Mouse (Mus musculus): ENCODE data around the gene Rpsa. TPM values are rescaled to one million over a fixed set of nuclear protein-coding genes. Genes with fewer than 3 reads are reported as not detected.

The Rpsa gene
- total and polyA plus RNA-seq, 3 experiments: 726 to 4,532 (median 1,827) TPM

- TF ChIP-seq EP300 (IDR thresholded peaks at IDR 0.05; ENCODE audit: low read depth in 1 of 2, low read length in 2 of 2) (peak; percentile 82 to 92), ELF1 (IDR thresholded peaks at IDR 0.05; ENCODE audit: low read depth, low read length) (no peak), MYC (IDR thresholded peaks at IDR 0.05; ENCODE audit: low read depth, low read length) (peak; percentile 46; the same call in 1 of the 2 replicates), CHD2 (IDR thresholded peaks at IDR 0.05; ENCODE audit: low read length) (peak; percentile 61; the same call in 1 of the 2 replicates), ETS1 (IDR thresholded peaks at IDR 0.05; ENCODE audit: low read depth, low read length) (peak; percentile 90), ZMIZ1 (IDR thresholded peaks at IDR 0.05; ENCODE audit: low read depth, low read length) (0 out of 2 replicates have a peak, but pooled peaks have one; percentile 56), ZNF384 (IDR thresholded peaks at IDR 0.05; ENCODE audit: low read depth, low read length) (peak; percentile 54; the same call in 1 of the 2 replicates), GABPA (IDR thresholded peaks at IDR 0.05; ENCODE audit: low read depth, low read length) (no peak), TBP (IDR thresholded peaks at IDR 0.05; ENCODE audit: low read depth, low read length) (peak; percentile 44; the same call in 1 of the 2 replicates), MXI1 (IDR thresholded peaks at IDR 0.05; ENCODE audit: low read depth, low read length) (peak; percentile 74), NRF1 (IDR thresholded peaks at IDR 0.05; ENCODE audit: insufficient read depth, low read depth, low read length, poor library complexity, severe bottlenecking) (no peak), TCF12 (IDR thresholded peaks at IDR 0.05; ENCODE audit: low read depth, low read length) (peak; percentile 93), RCOR1 (IDR thresholded peaks at IDR 0.05; ENCODE audit: low read depth, low read length) (peak; percentile 67; the same call in 1 of the 2 replicates), UBTF (IDR thresholded peaks at IDR 0.05; ENCODE audit: borderline replicate concordance, insufficient read depth, low read depth, low read length) (no peak)
Observed at GRCm38 (mm10) chr9:120112472-120112871, 15.0 kb upstream of the Rpsa start (continued).

- H3K27ac ChIP-seq (ENCODE audit: control insufficient read depth, low read depth, low read length): peak overlapping the region; percentile 97
- H3K79me2 ChIP-seq (ENCODE audit: control insufficient read depth, insufficient read depth, low read length, poor library complexity): peaks cover 43% of the 10 kb centered on the region
- no peaks in the 10 kb centered on the region for H3K9me3 ChIP-seq (replicated peaks; ENCODE audit: insufficient read depth, low read length)
- H3K4me1 ChIP-seq (ENCODE audit: control insufficient read depth in 1 of 2, insufficient read depth in 2 of 2, low read length in 2 of 2): peaks cover 21 to 43% of the 10 kb centered on the region in 2 experiments
- no peak for DNase-seq (ENCODE audit: low read depth, low spot score)
- TF ChIP-seq TCF12 (IDR thresholded peaks at IDR 0.05; ENCODE audit: low read depth, low read length): 0 out of 2 replicates have a peak, but pooled peaks have one; percentile 40
- TF ChIP-seq MAX (IDR thresholded peaks at IDR 0.05; ENCODE audit: low read length): no peak
- 0 out of 2 replicates have a peak, but pooled peaks have one; percentile 17 for TF ChIP-seq GATA1 (IDR thresholded peaks at IDR 0.05; ENCODE audit: low read depth, low read length)
- no peak for TF ChIP-seq CHD1 (IDR thresholded peaks at IDR 0.05; ENCODE audit: low read depth, low read length)
- TF ChIP-seq POLR2AphosphoS2 (IDR thresholded peaks at IDR 0.05; ENCODE audit: low read length): no peak
- TF ChIP-seq ZNF384 (IDR thresholded peaks at IDR 0.05; ENCODE audit: low read depth, low read length): 0 out of 2 replicates have a peak, but pooled peaks have one; percentile 43
- H3K4me3 ChIP-seq (ENCODE audit: control insufficient read depth in 1 of 2, insufficient read depth in 1 of 2, low read depth in 2 of 2, low read length in 2 of 2): no peak overlapping the region
- H3K27me3 ChIP-seq (ENCODE audit: control insufficient read depth in 1 of 2, insufficient read depth in 2 of 2, low read length in 2 of 2): no peaks in the 10 kb centered on the region
- H3K36me3 ChIP-seq (ENCODE audit: control insufficient read depth in 1 of 2, insufficient read depth in 2 of 2, low read length in 2 of 2): peaks cover 7 to 42% of the 10 kb centered on the region in 2 experiments
- H3K9ac ChIP-seq (ENCODE audit: control insufficient read depth, low read depth, low read length, poor library complexity, severe bottlenecking): no peak overlapping the region
Observed at GRCm38 (mm10) chr9:120113456-120113855, 14.0 kb upstream of the Rpsa start.
